Mouse (Mus musculus): ENCODE measurements around the gene Smg9. TPM values are rescaled to one million over a fixed set of nuclear protein-coding genes. Genes with fewer than 3 reads are reported as not detected.

Smg9 gene
- polyA plus RNA-seq, 1 experiment from 2014 or later: 38.2 TPM

DNA sequence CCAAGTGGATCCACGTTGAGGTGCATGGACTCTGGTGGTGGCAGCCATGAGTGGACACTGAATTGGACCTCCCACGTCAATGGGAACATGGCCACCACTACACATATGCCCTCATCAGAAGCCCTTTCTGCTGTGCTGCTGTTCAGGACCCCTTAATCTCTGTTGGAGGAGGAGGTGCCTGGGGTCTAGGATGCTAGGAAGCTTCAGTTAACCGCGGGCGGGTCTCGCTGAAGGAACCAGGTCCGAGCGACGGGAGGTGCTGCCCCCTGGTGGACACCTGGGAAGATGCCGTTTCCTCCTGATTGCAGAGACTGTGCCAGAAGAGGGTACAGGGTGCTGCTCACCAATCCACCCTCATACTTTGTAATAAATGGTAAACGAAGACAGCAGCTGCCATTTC, 14.6 kb upstream of the Smg9 start:
- Histone ChIP-seq H3K27ac (ENCODE audit: low read depth, low read length) (no peak overlapping the region), H3K4me2 (ENCODE audit: low read length) (peak overlapping the region; percentile 26), H3K27me3 (replicated peaks; ENCODE audit: control insufficient read depth, insufficient read depth, low read length) (no peaks in the 10 kb centered on the region), H3K4me3 (ENCODE audit: low read length) (no peak overlapping the region), H3K4me1 (ENCODE audit: control insufficient read depth, insufficient read depth, low read depth, low read length) (no peaks in the 10 kb centered on the region), H3K9me3 (ENCODE audit: control insufficient read depth, low read length) (no peaks in the 10 kb centered on the region), H3K36me3 (ENCODE audit: control insufficient read depth, insufficient read depth, low read length) (no peaks in the 10 kb centered on the region), H3K9ac (ENCODE audit: low read depth, low read length) (no peak overlapping the region)
- peak; percentile 57; the same call in 1 of the 2 replicates for ATAC-seq
- 10% methylated on average over 11 of the region's 11 CpGs for WGBS

DNA sequence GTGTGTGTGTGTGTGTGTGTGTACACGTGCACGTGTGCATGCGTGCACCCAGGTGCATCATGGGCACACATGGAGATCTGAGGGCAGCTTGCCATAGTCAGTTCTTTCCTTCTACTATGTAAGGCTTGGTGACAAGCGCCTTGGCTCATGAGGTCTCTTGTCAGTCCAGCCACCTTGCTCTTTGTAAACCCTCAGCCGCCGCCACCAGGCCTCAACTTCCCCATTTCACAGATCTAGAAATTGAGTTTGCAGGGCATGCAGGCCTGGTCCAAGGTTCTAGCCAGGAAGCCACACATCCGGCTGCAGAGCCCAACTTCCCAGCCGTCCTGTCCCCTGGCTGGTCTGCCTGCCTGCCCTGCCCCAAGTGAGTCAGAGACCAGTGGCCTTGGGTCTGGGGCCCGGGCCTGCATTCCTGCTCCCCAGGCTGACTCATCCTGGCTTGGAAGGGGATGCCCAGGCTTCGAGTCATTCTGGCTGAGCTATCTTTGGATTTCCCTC, 12.3 kb upstream of the Smg9 start:
- Histone ChIP-seq H3K36me3 (ENCODE audit: control insufficient read depth, insufficient read depth, low read length) (no peaks in the 10 kb centered on the region), H3K9ac (ENCODE audit: low read depth, low read length) (no peak overlapping the region), H3K27ac (ENCODE audit: low read depth, low read length) (no peak overlapping the region), H3K4me2 (ENCODE audit: low read length) (no peak overlapping the region), H3K4me1 (ENCODE audit: control insufficient read depth, insufficient read depth, low read depth, low read length) (peaks cover 3% of the 10 kb centered on the region; the same call in 1 of the 2 replicates), H3K27me3 (replicated peaks; ENCODE audit: control insufficient read depth, insufficient read depth, low read length) (no peaks in the 10 kb centered on the region), H3K9me3 (ENCODE audit: control insufficient read depth, low read length) (no peaks in the 10 kb centered on the region), H3K4me3 (ENCODE audit: low read length) (no peak overlapping the region)
- 87% methylated on average over 10 of the region's 10 CpGs for WGBS
- ATAC-seq: no peak

DNA sequence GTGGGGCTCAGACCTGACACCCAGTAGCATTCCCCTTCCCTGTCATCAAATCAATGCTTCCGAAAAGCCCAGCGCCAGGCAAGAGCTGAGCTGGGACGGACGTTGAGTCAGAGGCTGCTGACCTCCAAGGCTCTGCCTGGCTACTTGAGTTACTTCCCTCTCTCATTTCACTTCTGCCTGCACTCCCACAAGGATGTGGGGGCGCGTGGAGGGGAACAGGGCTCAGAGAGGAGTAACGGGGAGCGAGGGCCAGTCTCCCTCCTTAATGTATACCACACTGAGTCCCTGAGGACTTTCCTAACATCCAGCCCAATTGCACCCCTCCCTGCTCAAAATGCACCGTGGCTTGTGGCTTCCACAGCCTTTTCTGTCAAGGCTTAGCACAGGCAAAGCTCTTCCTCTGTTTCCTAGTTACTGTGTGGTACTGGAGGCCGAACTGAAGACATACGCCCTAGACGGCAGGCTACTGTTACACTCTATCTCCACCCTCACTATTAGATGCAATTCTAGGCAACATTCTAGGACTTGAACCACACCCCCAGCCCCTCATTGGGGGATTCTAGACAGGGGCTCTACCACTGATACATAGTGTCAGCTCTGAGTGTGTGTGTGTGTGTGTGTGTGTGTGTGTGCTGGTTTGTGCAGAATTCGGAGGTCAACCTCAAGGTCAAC, 9.8 kb upstream of the Smg9 start:
- Histone ChIP-seq H3K27me3 (replicated peaks; ENCODE audit: control insufficient read depth, insufficient read depth, low read length) (no peaks in the 10 kb centered on the region), H3K36me3 (ENCODE audit: control insufficient read depth, insufficient read depth, low read length) (no peaks in the 10 kb centered on the region), H3K4me2 (ENCODE audit: low read length) (no peak overlapping the region), H3K9me3 (ENCODE audit: control insufficient read depth, low read length) (no peaks in the 10 kb centered on the region), H3K4me3 (ENCODE audit: low read length) (no peak overlapping the region), H3K4me1 (ENCODE audit: control insufficient read depth, insufficient read depth, low read depth, low read length) (peaks cover 3% of the 10 kb centered on the region; the same call in 1 of the 2 replicates), H3K9ac (ENCODE audit: low read depth, low read length) (no peak overlapping the region), H3K27ac (ENCODE audit: low read depth, low read length) (no peak overlapping the region)
- 73% methylated on average over 13 of the region's 13 CpGs for WGBS
- ATAC-seq: no peak

DNA sequence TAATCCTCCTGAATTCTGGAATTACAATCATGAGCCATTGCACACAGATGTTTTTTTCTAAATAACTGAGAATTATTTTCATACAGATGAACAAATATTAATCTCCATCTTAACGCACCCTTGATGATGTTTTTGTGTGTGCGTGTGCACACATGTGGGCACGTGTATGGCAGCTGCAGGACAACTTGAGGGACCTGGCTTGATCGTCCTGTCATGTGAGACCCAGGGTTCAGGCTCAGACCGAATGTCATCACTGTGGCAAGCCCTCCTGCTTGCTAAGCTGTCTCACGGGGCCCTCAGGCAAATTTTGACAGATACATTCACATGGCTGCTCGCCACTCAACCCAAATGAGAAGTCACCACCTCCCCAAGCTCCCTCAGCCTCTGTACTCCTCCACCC, 8.9 kb upstream of the Smg9 start:
- Histone ChIP-seq H3K27ac (ENCODE audit: low read depth, low read length) (no peak overlapping the region), H3K4me3 (ENCODE audit: low read length) (no peak overlapping the region), H3K36me3 (ENCODE audit: control insufficient read depth, insufficient read depth, low read length) (no peaks in the 10 kb centered on the region), H3K9me3 (ENCODE audit: control insufficient read depth, low read length) (no peaks in the 10 kb centered on the region), H3K4me2 (ENCODE audit: low read length) (peak overlapping the region; percentile 28; the same call in 1 of the 2 replicates), H3K9ac (ENCODE audit: low read depth, low read length) (no peak overlapping the region), H3K4me1 (ENCODE audit: control insufficient read depth, insufficient read depth, low read depth, low read length) (peaks cover 3% of the 10 kb centered on the region; the same call in 1 of the 2 replicates), H3K27me3 (replicated peaks; ENCODE audit: control insufficient read depth, insufficient read depth, low read length) (no peaks in the 10 kb centered on the region)
- no peak for ATAC-seq
- 51% methylated on average over 6 of the region's 7 CpGs for WGBS

DNA sequence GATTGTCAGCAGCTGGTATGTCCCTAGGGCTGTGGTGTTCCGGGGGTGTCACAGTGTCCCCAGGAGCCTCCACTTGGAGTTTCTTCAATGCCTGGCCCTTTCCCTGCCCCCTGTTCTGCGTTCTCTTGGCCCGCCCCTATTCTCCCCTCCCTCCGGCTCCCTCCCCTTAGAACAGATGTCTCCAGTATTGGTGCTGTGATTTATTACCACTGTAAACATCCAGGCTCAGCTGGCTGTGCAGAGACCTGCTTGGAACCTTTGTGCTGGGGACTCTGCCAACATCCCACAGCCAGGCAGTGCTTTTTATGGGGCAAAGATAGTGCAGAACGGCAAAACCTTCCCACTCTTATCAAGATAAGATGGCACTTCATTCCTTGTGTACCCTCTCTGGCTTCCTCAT, 8.3 kb upstream of the Smg9 start:
- Histone ChIP-seq H3K9me3 (ENCODE audit: control insufficient read depth, low read length) (no peaks in the 10 kb centered on the region), H3K4me3 (ENCODE audit: low read length) (no peak overlapping the region), H3K4me1 (ENCODE audit: control insufficient read depth, insufficient read depth, low read depth, low read length) (peaks cover 3% of the 10 kb centered on the region; the same call in 1 of the 2 replicates), H3K9ac (ENCODE audit: low read depth, low read length) (0 out of 2 replicates have a peak overlapping the region, but pooled peaks have one; percentile 18), H3K27me3 (replicated peaks; ENCODE audit: control insufficient read depth, insufficient read depth, low read length) (no peaks in the 10 kb centered on the region), H3K27ac (ENCODE audit: low read depth, low read length) (peak overlapping the region; percentile 64), H3K4me2 (ENCODE audit: low read length) (peak overlapping the region; percentile 28), H3K36me3 (ENCODE audit: control insufficient read depth, insufficient read depth, low read length) (no peaks in the 10 kb centered on the region)
- peak; percentile 86 for ATAC-seq
- WGBS: 29% methylated on average over 5 of the region's 5 CpGs

DNA sequence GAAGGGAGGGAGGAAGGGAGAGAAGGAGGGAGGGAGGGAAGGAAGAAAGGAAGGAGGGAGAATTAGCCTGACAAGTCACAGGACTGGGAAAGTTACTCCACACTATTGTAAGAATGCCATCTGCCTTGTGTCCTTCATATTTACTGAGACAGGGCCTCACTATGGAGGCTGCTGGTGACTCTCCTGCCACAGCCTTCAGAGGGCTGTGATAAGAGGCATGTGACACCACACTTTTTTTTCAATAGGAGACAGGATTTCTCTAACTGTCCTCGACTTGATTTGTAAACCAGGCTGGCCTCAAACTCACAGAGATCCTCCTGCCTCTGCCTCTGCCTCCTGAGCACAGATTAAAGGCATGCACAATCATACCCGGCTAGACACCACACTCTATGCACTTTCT, 7.7 kb upstream of the Smg9 start:
- Histone ChIP-seq H3K27me3 (replicated peaks; ENCODE audit: control insufficient read depth, insufficient read depth, low read length) (no peaks in the 10 kb centered on the region), H3K4me2 (ENCODE audit: low read length) (no peak overlapping the region), H3K9me3 (ENCODE audit: control insufficient read depth, low read length) (no peaks in the 10 kb centered on the region), H3K4me1 (ENCODE audit: control insufficient read depth, insufficient read depth, low read depth, low read length) (peaks cover 3% of the 10 kb centered on the region; the same call in 1 of the 2 replicates), H3K4me3 (ENCODE audit: low read length) (no peak overlapping the region), H3K9ac (ENCODE audit: low read depth, low read length) (no peak overlapping the region), H3K36me3 (ENCODE audit: control insufficient read depth, insufficient read depth, low read length) (no peaks in the 10 kb centered on the region), H3K27ac (ENCODE audit: low read depth, low read length) (peak overlapping the region; percentile 64)
- 75% methylated on average over 2 of the region's 2 CpGs for WGBS
- no peak for ATAC-seq

DNA sequence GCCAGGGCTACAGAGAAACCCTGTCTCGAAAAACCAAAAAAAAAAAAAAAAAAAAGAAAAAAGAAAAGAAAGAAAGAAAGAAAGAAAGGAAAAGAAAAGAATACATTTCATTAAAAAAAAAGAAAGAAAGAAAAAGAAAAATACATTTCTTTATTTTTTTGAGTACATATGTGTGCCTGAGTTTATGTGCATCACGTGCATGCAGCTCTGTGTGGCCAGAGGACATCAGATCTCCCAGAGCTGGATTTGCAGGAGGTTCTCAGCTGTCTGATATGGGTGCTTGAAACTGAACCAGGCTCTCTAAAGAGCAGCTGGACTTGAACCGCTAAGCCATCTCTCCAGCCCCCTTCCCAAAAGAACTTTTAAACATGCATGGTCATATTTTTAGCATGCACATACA, 5.4 kb upstream of the Smg9 start:
- ATAC-seq: no peak
- no peak overlapping the region for H3K4me3 ChIP-seq (ENCODE audit: low read length)
- H3K36me3 ChIP-seq (ENCODE audit: control insufficient read depth, insufficient read depth, low read length): no peaks in the 10 kb centered on the region
- 85% methylated on average over 2 of the region's 3 CpGs for WGBS
- no peaks in the 10 kb centered on the region for H3K9me3 ChIP-seq (ENCODE audit: control insufficient read depth, low read length)
- no peak overlapping the region for H3K27ac ChIP-seq (ENCODE audit: low read depth, low read length)
- H3K9ac ChIP-seq (ENCODE audit: low read depth, low read length): no peak overlapping the region
- no peaks in the 10 kb centered on the region for H3K27me3 ChIP-seq (replicated peaks; ENCODE audit: control insufficient read depth, insufficient read depth, low read length)
- no peak overlapping the region for H3K4me2 ChIP-seq (ENCODE audit: low read length)
- H3K4me1 ChIP-seq (ENCODE audit: control insufficient read depth, insufficient read depth, low read depth, low read length): peaks cover 3% of the 10 kb centered on the region

DNA sequence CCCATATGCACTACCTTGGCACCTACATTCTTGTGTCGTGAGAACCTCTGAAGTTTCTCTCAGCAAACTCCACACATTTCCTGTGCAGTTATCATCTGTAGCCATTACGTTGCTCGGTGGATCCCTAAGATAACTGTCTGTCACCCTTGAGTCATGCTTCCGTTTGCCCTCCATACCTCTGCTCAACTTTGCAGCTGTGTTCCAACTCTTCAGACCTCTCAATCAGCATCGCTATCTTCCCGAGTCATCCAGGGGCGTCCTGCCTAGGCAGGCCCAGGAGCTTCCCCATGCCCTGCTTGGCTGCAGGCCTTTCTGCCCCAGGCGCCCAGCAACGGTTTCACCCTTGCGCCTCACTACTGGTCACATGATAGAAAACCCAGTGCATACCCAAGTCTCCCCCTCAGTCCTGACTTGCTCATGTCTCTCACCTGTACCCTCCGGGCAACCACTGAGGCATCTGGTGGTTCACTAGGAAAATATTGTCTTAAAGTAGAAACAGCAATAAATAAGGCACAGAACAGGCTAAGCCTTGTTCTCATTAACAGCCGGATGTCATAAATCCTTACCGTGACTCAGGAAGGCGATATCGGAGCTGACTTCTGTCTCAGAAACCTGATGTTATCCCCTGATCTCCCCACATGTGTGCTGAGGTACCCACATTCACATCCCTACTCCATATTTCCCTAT, 4.8 kb upstream of the Smg9 start:
- ATAC-seq: no peak
- Histone ChIP-seq H3K27me3 (replicated peaks; ENCODE audit: control insufficient read depth, insufficient read depth, low read length) (no peaks in the 10 kb centered on the region), H3K9me3 (ENCODE audit: control insufficient read depth, low read length) (no peaks in the 10 kb centered on the region), H3K4me2 (ENCODE audit: low read length) (no peak overlapping the region), H3K9ac (ENCODE audit: low read depth, low read length) (no peak overlapping the region), H3K36me3 (ENCODE audit: control insufficient read depth, insufficient read depth, low read length) (no peaks in the 10 kb centered on the region), H3K4me3 (ENCODE audit: low read length) (no peak overlapping the region), H3K27ac (ENCODE audit: low read depth, low read length) (no peak overlapping the region), H3K4me1 (ENCODE audit: control insufficient read depth, insufficient read depth, low read depth, low read length) (peaks cover 5% of the 10 kb centered on the region)
- 85% methylated on average over 15 of the region's 15 CpGs for WGBS

DNA sequence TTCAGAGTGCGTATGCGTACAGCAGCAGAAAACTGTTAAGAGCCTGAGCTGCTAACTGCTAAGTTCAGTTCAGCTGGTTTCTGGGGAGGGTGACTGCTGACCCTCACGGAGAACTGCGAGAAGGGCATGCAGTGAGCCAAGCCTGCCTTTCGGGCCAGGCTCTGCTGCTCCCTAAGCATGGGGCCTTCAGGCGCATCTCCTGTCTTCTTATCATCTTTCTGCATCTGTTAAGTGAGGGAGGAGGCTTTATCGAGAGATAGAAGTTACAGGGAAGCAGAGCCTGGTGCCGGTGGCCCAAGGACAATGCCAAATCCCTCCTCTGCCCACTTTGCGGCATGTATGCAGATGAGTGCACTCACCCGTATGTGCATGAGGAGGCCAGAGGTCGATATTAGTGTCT, 2.6 kb upstream of the Smg9 start:
- no peak for ATAC-seq
- H3K27ac ChIP-seq (ENCODE audit: low read depth, low read length): no peak overlapping the region
- 82% methylated on average over 11 of the region's 11 CpGs for WGBS
- H3K4me1 ChIP-seq (ENCODE audit: control insufficient read depth, insufficient read depth, low read depth, low read length): peaks cover 11% of the 10 kb centered on the region
- no peaks in the 10 kb centered on the region for H3K27me3 ChIP-seq (replicated peaks; ENCODE audit: control insufficient read depth, insufficient read depth, low read length)
- H3K4me3 ChIP-seq (ENCODE audit: low read length): no peak overlapping the region
- no peaks in the 10 kb centered on the region for H3K36me3 ChIP-seq (ENCODE audit: control insufficient read depth, insufficient read depth, low read length)
- no peak overlapping the region for H3K9ac ChIP-seq (ENCODE audit: low read depth, low read length)
- H3K4me2 ChIP-seq (ENCODE audit: low read length): no peak overlapping the region
- H3K9me3 ChIP-seq (ENCODE audit: control insufficient read depth, low read length): no peaks in the 10 kb centered on the region

Data from hindbrain, embryonic 16.5 days (tissue).